Mouse (Mus musculus): ENCODE results near the gene Naa80. TPM values are rescaled to one million over a fixed set of nuclear protein-coding genes. Genes with fewer than 3 reads are reported as not detected.

Naa80 gene
- polyA plus RNA-seq (2014; fragmentation: Nextera tagmentation; extraction: Ambion mirVana) = 10.5 and 11.3 TPM in 2 replicates

- 86% methylated on average over 3 of the region's 3 CpGs for WGBS
- H3K9ac ChIP-seq (ENCODE audit: low read depth, low read length) = no peak within 1 kb of the TSS
These were observed at the start of gene Naa80 for GRCm38 (mm10) chr9:107578587-107578986. TSS of gene Naa80 (plus strand) at chr9:107578887.

GRCm38 (mm10) chr9:107533791-107534407 is 44.8 kb upstream of the Naa80 start, which contains the start of gene Tmem115:
TSS of gene Tmem115 (plus strand) at chr9:107533945.
- Histone ChIP-seq H3K9me3 (ENCODE audit: control insufficient read depth, low read length) (no peaks in the 10 kb centered on the region), H3K4me3 (ENCODE audit: low read depth, low read length) (peak within 1 kb of the TSS; percentile 66), H3K9ac (ENCODE audit: low read depth, low read length) (peak within 1 kb of the TSS; percentile 85), H3K4me2 (replicated peaks; ENCODE audit: low read depth, low read length) (peak within 1 kb of the TSS; percentile 100), H3K27me3 (ENCODE audit: control insufficient read depth, insufficient read depth, low read length) (no peaks in the 10 kb centered on the region), H3K36me3 (ENCODE audit: control insufficient read depth, insufficient read depth, low read length) (peaks cover 6% of the 10 kb centered on the region; the same call in 1 of the 2 replicates), H3K4me1 (replicated peaks; ENCODE audit: control insufficient read depth, insufficient read depth, low read length) (peaks cover 12% of the 10 kb centered on the region), H3K27ac (ENCODE audit: low read depth, low read length) (0 out of 2 replicates have a peak within 1 kb of the TSS, but pooled peaks have one; percentile 31)
- ATAC-seq (ENCODE audit: low FRiP score) = peak; percentile 98
- WGBS = under 1% methylated on average over 46 of the region's 48 CpGs
- DNase-seq (ENCODE audit: low spot score) = peak; percentile 94

More at GRCm38 (mm10) chr9:107578587-107578986, at the start of gene Naa80:
- ATAC-seq (ENCODE audit: low FRiP score) (no peak), DNase-seq (ENCODE audit: low spot score) (no peak)
- peaks cover 7% of the 10 kb centered on the region for H3K4me1 ChIP-seq (replicated peaks; ENCODE audit: control insufficient read depth, insufficient read depth, low read length)
- H3K27ac ChIP-seq (ENCODE audit: low read depth, low read length) = no peak within 1 kb of the TSS
- no peak within 1 kb of the TSS; the same call in 1 of the 2 replicates for H3K4me2 ChIP-seq (replicated peaks; ENCODE audit: low read depth, low read length)
- H3K9me3 ChIP-seq (ENCODE audit: control insufficient read depth, low read length) = no peaks in the 10 kb centered on the region
- no peak within 1 kb of the TSS for H3K4me3 ChIP-seq (ENCODE audit: low read depth, low read length)
- peaks cover 7% of the 10 kb centered on the region; the same call in 1 of the 2 replicates for H3K36me3 ChIP-seq (ENCODE audit: control insufficient read depth, insufficient read depth, low read length)
- no peaks in the 10 kb centered on the region for H3K27me3 ChIP-seq (ENCODE audit: control insufficient read depth, insufficient read depth, low read length)

- Histone ChIP-seq H3K27ac (ENCODE audit: low read depth, low read length) (no peak overlapping the region), H3K4me3 (ENCODE audit: low read depth, low read length) (peak overlapping the region; percentile 66)
- under 1% methylated on average over 39 of the region's 40 CpGs for WGBS
These were observed 44.1 kb upstream of the Naa80 start for GRCm38 (mm10) chr9:107534408-107535202.

GRCm38 (mm10) chr9:107538231-107538630 is 40.5 kb upstream of the Naa80 start:
- ATAC-seq (ENCODE audit: low FRiP score) = no peak
- DNase-seq (ENCODE audit: low spot score) = no peak
- Histone ChIP-seq H3K36me3 (ENCODE audit: control insufficient read depth, insufficient read depth, low read length) (peaks cover 9% of the 10 kb centered on the region; the same call in 1 of the 2 replicates), H3K9me3 (ENCODE audit: control insufficient read depth, low read length) (no peaks in the 10 kb centered on the region), H3K27me3 (ENCODE audit: control insufficient read depth, insufficient read depth, low read length) (no peaks in the 10 kb centered on the region), H3K4me2 (replicated peaks; ENCODE audit: low read depth, low read length) (no peak overlapping the region), H3K9ac (ENCODE audit: low read depth, low read length) (no peak overlapping the region), H3K4me3 (ENCODE audit: low read depth, low read length) (no peak overlapping the region), H3K4me1 (replicated peaks; ENCODE audit: control insufficient read depth, insufficient read depth, low read length) (peaks cover 18% of the 10 kb centered on the region), H3K27ac (ENCODE audit: low read depth, low read length) (no peak overlapping the region)
- WGBS = 94% methylated on average over 7 of the region's 7 CpGs

More at GRCm38 (mm10) chr9:107534408-107535202, 44.1 kb upstream of the Naa80 start:
- Histone ChIP-seq H3K9ac (ENCODE audit: low read depth, low read length) (peak overlapping the region; percentile 85), H3K36me3 (ENCODE audit: control insufficient read depth, insufficient read depth, low read length) (peaks cover 6% of the 10 kb centered on the region; the same call in 1 of the 2 replicates), H3K27me3 (ENCODE audit: control insufficient read depth, insufficient read depth, low read length) (no peaks in the 10 kb centered on the region), H3K4me1 (replicated peaks; ENCODE audit: control insufficient read depth, insufficient read depth, low read length) (peaks cover 12% of the 10 kb centered on the region), H3K9me3 (ENCODE audit: control insufficient read depth, low read length) (no peaks in the 10 kb centered on the region), H3K4me2 (replicated peaks; ENCODE audit: low read depth, low read length) (peak overlapping the region; percentile 100)
- no peak for DNase-seq (ENCODE audit: low spot score)
- peak; percentile 37; the same call in 1 of the 2 replicates for ATAC-seq (ENCODE audit: low FRiP score)

GRCm38 (mm10) chr9:107538711-107539110 is 40.0 kb upstream of the Naa80 start:
- H3K4me2 ChIP-seq (replicated peaks; ENCODE audit: low read depth, low read length) = no peak overlapping the region
- ATAC-seq (ENCODE audit: low FRiP score) (no peak), DNase-seq (ENCODE audit: low spot score) (no peak)
- H3K27ac ChIP-seq (ENCODE audit: low read depth, low read length) = no peak overlapping the region
- H3K9me3 ChIP-seq (ENCODE audit: control insufficient read depth, low read length) = no peaks in the 10 kb centered on the region
- no peak overlapping the region for H3K4me3 ChIP-seq (ENCODE audit: low read depth, low read length)
- peaks cover 9% of the 10 kb centered on the region; the same call in 1 of the 2 replicates for H3K36me3 ChIP-seq (ENCODE audit: control insufficient read depth, insufficient read depth, low read length)
- WGBS = 94% methylated on average over 3 of the region's 3 CpGs
- peaks cover 18% of the 10 kb centered on the region for H3K4me1 ChIP-seq (replicated peaks; ENCODE audit: control insufficient read depth, insufficient read depth, low read length)
- no peak overlapping the region for H3K9ac ChIP-seq (ENCODE audit: low read depth, low read length)
- no peaks in the 10 kb centered on the region for H3K27me3 ChIP-seq (ENCODE audit: control insufficient read depth, insufficient read depth, low read length)

GRCm38 (mm10) chr9:107539940-107540339 is 38.7 kb upstream of the Naa80 start:
- WGBS = 93% methylated on average over 8 of the region's 8 CpGs
- Histone ChIP-seq H3K9ac (ENCODE audit: low read depth, low read length) (no peak overlapping the region), H3K4me2 (replicated peaks; ENCODE audit: low read depth, low read length) (no peak overlapping the region), H3K27me3 (ENCODE audit: control insufficient read depth, insufficient read depth, low read length) (no peaks in the 10 kb centered on the region), H3K36me3 (ENCODE audit: control insufficient read depth, insufficient read depth, low read length) (peaks cover 11% of the 10 kb centered on the region; the same call in 1 of the 2 replicates), H3K9me3 (ENCODE audit: control insufficient read depth, low read length) (no peaks in the 10 kb centered on the region), H3K27ac (ENCODE audit: low read depth, low read length) (no peak overlapping the region), H3K4me3 (ENCODE audit: low read depth, low read length) (no peak overlapping the region), H3K4me1 (replicated peaks; ENCODE audit: control insufficient read depth, insufficient read depth, low read length) (peaks cover 18% of the 10 kb centered on the region)
- DNase-seq (ENCODE audit: low spot score) (no peak), ATAC-seq (ENCODE audit: low FRiP score) (no peak)

- no peaks in the 10 kb centered on the region for H3K9me3 ChIP-seq (ENCODE audit: control insufficient read depth, low read length)
- ATAC-seq (ENCODE audit: low FRiP score) (no peak), DNase-seq (ENCODE audit: low spot score) (no peak)
- H3K4me2 ChIP-seq (replicated peaks; ENCODE audit: low read depth, low read length) = no peak overlapping the region
- no peak overlapping the region for H3K4me3 ChIP-seq (ENCODE audit: low read depth, low read length)
- H3K9ac ChIP-seq (ENCODE audit: low read depth, low read length) = no peak overlapping the region
- peaks cover 11% of the 10 kb centered on the region; the same call in 1 of the 2 replicates for H3K36me3 ChIP-seq (ENCODE audit: control insufficient read depth, insufficient read depth, low read length)
- WGBS = 73% methylated on average over 4 of the region's 4 CpGs
- no peak overlapping the region for H3K27ac ChIP-seq (ENCODE audit: low read depth, low read length)
- no peaks in the 10 kb centered on the region for H3K27me3 ChIP-seq (ENCODE audit: control insufficient read depth, insufficient read depth, low read length)
- H3K4me1 ChIP-seq (replicated peaks; ENCODE audit: control insufficient read depth, insufficient read depth, low read length) = peaks cover 18% of the 10 kb centered on the region
These were observed 38.3 kb upstream of the Naa80 start for GRCm38 (mm10) chr9:107540420-107540819.

- peak overlapping the region; percentile 62 for H3K4me2 ChIP-seq (replicated peaks; ENCODE audit: low read depth, low read length)
- H3K27ac ChIP-seq (ENCODE audit: low read depth, low read length) = no peak overlapping the region
- H3K36me3 ChIP-seq (ENCODE audit: control insufficient read depth, insufficient read depth, low read length) = peaks cover 11% of the 10 kb centered on the region; the same call in 1 of the 2 replicates
- DNase-seq (ENCODE audit: low spot score) = no peak
- WGBS = 30% methylated on average over 10 of the region's 10 CpGs
- peak overlapping the region; percentile 61; the same call in 1 of the 2 replicates for H3K9ac ChIP-seq (ENCODE audit: low read depth, low read length)
- ATAC-seq (ENCODE audit: low FRiP score) = no peak
- H3K4me1 ChIP-seq (replicated peaks; ENCODE audit: control insufficient read depth, insufficient read depth, low read length) = peaks cover 12% of the 10 kb centered on the region
- no peaks in the 10 kb centered on the region for H3K27me3 ChIP-seq (ENCODE audit: control insufficient read depth, insufficient read depth, low read length)
- no peaks in the 10 kb centered on the region for H3K9me3 ChIP-seq (ENCODE audit: control insufficient read depth, low read length)
- peak overlapping the region; percentile 60 for H3K4me3 ChIP-seq (ENCODE audit: low read depth, low read length)
These were observed 37.7 kb upstream of the Naa80 start for GRCm38 (mm10) chr9:107541005-107541404.
